Mouse (Mus musculus): ENCODE results near the gene Akr1c12.
"Not testable (repeated sequence)": the region's sequence is repeated elsewhere in the genome, so short reads cannot be mapped to it uniquely, and the experiment has no call there.

- not testable (repeated sequence) for TF ChIP-seq CTCF, EP300 (IDR thresholded peaks at IDR 0.05; ENCODE audit: low read depth)
Observed at GRCm38 (mm10) chr13:4256894-4257293, 22.3 kb downstream of the Akr1c12 start.
